Mouse (Mus musculus): Measurements from ENCODE around the gene B9d2.

Gene B9d2

DNA sequence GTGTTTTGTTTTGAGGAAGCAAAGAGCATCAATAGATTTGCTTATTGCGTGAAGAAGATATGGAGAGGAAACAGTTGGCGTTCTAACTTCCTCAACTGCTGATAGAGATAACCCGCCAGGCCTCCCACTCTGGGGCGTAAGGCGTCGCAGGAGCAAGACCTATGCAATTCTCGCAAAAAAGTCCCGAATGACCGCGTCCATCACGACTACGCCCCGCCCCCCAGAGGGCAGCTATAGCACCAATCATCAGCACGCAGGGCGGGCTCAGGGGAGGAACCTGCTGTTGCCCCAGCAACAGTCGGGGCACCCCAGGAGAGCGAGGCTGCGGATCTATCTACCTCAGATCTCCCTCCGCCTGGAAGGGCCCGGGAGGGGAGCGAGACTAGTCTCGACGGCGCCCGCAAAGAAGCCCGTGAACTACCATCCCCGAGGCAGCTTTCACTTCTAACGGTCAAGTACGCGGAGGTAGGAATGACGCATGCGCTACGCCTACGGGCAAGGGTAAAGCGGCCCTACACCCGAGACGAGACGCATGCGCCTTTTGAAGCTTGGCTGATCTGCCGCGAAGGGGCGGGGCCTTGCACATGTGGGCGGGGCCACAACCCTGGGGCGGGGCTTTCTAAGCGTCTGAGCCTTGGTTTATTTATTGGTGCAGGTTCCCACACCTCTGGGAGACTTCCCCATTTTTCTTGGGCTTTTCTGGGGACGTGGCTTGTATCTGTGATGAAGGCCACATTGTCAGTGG lies at the start of gene B9d2:
B9d2 (plus strand) TSS at position 267 of the 745 bp plus-strand sequence.
- in situ Hi-C loops (cut with MseI, MboI): no loop called here

DNA sequence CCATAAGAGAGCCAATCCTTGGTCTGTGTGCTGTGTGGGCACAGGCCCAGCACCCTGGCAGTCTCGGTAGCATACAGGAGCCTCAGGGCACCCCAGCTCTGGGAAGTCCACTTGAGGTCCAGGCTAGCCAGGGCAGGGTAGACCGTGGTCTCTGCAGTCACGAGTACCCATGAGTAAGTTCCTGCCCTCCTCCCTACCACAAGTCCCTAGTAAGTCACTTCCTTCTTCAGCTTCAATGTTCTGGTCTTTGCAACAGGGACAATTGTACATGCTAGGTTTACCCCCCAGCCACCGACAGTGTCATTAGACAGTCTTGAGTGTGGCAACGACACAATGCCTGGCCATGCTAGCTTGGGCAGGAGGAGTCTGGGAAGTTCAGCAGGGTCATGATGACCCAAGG lies 47.9 kb upstream of the B9d2 start:
- in situ Hi-C loops (cut with MseI, MboI): no loop called here

DNA sequence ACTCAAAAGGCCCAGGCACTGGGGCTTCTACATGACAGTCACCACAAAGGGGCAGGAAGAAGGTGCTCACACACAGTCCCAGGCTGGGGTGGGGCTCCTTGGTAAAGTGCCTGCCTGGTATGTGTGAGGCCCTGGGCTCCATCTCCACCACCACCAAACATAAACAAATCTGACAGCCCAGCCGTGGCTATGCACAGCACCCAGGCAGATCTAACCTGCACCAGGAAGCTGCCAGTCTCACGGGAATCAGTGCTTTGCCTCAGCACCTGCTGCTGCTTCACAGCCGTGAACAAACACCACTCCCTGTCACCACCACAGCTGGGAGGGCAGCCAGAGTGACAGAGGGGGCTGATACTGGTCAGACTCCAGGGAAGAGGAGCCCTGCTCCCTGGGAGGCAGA lies 44.2 kb upstream of the B9d2 start:
- in situ Hi-C loops (cut with MseI, MboI): no loop called here

DNA sequence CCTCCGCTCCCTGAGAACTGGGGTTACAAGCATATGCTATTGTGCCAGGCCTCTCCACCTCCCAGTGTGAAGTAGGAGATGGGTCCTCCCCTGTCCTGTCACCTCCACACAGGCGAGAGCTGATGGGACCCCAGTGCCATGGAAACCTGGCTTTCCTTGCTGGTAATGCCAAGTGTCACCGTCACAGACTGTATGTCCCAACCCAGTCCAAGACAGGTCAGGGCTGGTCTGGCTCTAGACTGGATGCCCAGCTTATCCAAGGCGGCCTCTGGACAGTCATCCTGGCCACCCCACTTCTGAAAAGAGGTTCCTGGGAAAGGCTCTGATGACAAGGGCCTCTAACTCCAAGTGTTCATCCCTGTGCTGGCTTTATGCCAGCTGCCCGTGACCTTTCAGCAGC lies 43.5 kb upstream of the B9d2 start:
- in situ Hi-C loops (cut with MseI, MboI): no loop called here

DNA sequence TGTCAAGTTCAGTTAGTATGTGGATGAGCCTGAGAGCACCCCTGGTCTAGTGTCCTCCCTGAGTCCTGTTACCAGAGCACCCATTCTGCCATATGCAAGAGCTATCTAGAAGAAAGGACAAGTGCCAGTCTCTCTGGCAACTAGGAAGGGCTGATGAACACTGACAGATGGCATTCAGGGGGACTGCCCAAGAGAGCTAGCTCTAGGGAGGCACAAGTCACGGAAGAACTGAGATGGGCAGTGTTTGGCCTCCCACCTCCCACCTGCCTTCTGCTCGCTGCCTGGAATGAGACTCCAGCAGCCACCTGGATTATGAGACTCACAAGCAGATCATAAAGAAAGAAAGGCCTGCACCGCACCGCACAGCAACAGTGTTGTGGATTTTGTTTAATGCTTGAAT lies 40.8 kb upstream of the B9d2 start:
- in situ Hi-C loops (cut with MseI, MboI): no loop called here

DNA sequence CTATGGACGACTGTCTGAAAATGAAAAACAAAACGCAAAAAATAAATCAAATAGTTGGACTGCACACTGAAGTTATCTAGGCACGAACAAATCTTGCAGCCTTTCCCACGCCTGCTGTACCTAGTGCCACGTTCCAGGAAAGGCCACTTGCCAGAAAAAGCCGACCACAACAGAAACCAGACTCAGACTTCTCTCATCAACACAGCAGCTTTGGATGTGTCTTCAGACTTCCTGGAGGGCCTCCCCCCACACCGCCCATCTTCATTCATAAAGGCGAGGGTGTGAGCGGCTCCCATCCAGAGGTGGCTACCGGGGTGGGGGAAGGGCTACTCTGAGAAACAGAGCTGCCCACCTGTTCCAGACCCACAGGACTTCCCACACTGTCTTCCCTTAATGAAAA lies 36.4 kb upstream of the B9d2 start:
- in situ Hi-C loops (cut with MseI, MboI): no loop called here

DNA sequence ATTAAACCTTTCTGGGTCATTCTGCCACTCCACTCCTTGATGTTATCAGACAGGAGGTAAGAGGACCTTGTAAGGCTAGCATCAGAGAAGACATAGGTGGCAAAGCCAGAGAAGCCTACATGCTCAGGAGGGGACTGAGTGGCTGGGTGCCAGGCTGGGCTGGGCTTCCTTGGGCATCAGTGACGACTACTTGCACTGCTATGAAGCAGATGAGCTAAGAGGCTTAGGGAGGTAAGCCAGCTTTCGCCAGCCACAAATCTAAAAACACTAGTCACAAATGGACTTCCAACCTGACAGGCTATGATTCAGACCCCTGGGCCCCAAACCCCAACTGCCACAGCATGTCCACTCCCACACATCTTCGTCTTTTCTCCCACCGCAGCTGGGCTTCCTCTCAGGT lies 35.9 kb upstream of the B9d2 start:
- in situ Hi-C loops (cut with MseI, MboI): no loop called here

DNA sequence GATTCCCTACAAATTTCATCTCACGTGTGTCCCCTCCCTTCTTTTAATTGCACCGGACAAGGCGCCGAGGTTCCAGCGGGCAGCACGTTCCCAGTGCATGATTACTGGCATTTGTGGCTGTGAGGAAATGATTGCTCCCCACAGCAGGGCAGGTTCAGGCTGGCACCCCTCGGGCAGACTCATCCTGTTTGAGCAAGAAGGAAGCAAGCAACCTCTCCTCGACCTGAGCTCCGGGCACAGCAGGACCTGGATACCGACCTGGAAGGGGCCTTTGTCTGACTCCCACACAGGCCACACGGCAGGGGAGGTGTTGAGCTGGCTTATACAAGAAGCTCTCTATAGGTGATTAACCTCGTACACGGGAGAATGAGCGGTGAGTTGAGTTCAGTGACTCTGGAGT lies 35.5 kb upstream of the B9d2 start:
- in situ Hi-C loops (cut with MseI, MboI): no loop called here

DNA sequence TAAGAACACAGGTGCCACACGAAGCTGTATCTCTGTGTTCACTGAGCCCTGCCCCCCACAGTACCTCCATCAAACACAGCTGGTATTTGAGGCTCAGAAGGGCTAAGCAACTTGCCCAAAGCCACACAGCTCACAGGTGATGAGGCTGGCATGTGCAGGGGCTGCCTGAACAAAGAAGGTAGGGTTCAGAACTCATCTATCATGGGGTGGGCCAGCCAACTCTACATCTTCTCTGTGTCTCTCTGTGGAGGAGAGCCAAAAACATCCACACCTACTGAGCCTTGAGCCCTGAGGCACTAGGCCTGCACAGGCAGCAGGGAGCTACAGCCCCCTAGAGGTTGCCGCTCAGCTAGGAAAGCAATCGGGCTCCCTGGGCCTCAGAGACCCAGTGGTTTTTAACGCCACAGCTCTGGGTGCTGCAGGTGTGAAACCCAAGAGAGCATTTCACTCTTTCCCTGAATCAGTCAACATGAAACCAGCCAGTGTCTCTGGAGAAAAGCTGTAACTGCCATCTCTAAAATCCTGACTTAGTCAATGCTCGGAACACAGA lies 32.9 kb upstream of the B9d2 start:
- in situ Hi-C loops (cut with MseI, MboI): no loop called here

DNA sequence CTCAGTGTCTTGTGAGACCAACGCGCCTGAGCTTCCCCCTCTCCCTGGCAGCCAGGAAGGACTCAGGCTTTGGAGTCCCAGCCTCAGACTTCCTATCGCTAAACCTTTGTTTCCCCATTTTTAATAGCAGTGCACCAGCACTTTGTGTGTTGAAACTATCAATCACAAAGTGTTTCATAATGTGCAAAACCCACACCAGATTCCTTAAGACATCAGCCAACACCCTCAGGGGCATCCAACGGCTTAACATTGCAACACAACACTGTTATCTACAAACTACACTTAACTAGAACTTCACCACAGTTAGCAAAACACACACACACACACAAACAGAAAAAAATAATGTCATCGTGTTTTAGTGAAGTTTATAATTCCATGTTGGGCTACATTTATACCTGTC lies 30.7 kb upstream of the B9d2 start:
- in situ Hi-C loops (cut with MseI, MboI): no loop called here

DNA sequence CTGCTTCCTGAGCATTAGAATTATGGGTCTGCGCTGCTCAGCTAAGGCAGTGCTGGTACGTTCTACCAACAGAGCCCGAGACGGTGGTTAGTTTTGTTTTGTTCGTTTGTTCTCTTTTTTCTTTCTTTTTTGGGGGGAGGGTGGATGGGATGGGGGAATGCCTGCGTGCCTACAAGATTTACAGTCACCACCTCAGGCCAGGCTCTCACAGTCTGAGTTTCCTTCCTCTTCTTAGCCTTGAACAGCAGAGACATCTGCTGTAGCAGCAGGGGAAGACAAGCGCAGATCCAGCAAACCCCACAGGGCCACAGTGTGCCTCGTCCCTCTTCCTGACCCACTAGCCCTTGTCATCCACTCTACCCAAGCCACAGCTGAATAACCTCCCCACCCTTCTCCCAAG lies 29.3 kb upstream of the B9d2 start:
- in situ Hi-C loops (cut with MseI, MboI): no loop called here

DNA sequence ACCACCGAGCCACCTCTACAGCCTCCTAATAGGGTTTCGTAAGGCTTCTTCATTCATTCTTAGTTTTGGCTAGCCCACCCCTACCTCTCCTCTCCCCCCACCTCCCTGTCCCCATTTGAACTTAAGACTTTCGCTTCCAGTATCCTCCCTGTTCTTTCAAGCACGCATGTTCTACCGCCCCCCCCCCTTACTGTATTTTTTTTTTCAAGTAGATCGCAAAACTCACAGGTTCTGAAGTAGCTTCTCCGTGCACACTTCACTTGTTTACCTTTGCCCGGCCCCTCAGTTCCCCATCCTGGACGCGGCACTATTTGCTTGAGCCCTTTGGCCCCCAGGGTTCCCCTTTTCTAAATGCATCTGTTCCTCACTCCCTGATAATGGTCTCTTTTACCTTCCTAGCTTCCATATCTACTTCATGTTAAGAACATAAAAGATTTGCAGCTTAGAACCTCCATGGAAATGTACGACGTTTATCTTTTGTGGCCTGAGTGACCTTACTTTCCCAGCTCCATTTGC lies 28.3 kb upstream of the B9d2 start:
- in situ Hi-C loops (cut with MseI, MboI): no loop called here

DNA sequence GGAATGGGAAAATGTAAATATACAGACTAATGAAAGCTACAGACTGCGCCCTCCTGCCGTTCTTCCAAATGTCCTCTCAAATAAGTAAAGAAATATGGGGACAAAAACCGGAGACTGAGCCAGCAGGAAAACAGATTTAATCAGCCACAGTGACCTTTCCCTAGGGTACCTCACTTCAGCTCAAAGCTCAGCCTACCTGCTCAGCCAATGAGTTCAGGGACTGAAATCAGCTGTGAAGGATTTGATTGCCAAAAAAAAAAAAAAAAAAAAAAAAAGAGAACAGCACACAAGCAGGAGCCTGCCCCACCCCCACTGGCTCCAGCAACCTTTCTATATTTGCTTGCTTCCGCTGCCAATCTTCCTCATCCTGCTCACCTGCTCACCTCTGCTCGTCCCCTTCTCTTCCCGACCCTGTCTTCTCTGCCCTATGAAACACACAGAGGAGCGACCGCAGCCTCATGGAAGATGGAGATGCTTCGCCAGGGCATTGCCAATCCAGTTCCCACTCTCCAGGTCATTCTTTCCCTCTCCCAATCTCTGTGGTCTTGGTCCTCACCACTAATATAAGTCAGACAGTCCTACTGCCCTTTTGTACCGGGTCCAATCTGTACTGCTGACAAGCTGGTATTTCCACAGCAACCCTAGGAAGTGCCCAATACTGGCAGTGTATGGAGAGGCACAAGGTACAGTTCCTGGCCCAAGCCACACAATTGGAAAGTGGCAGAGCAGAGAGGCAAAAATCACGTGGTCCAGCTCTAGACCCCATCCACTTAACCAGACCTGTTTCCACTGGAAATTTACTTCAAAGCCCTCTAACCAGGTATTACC lies 24.8 kb upstream of the B9d2 start:
- in situ Hi-C loops (cut with MseI, MboI): no loop called here

DNA sequence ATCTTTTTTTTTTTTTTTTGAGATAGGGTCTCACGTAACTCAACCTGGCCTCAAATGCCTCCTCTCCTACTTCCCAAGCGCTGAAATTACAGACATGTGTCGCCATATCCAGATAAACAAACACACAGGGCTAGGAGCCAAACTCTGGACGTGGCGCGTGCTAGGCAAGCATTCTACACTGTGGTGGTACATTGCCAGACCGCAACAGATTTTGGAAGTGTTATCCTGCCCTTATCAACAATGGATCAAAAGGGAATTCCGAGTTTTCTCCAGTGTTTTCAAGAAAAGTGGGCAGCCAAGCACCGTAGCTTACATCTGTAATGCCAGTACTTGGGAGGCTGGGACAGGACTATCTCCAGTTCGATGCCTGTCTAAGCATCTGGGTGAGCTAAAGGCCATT lies 22.8 kb upstream of the B9d2 start:
- in situ Hi-C loops (cut with MseI, MboI): no loop called here

DNA sequence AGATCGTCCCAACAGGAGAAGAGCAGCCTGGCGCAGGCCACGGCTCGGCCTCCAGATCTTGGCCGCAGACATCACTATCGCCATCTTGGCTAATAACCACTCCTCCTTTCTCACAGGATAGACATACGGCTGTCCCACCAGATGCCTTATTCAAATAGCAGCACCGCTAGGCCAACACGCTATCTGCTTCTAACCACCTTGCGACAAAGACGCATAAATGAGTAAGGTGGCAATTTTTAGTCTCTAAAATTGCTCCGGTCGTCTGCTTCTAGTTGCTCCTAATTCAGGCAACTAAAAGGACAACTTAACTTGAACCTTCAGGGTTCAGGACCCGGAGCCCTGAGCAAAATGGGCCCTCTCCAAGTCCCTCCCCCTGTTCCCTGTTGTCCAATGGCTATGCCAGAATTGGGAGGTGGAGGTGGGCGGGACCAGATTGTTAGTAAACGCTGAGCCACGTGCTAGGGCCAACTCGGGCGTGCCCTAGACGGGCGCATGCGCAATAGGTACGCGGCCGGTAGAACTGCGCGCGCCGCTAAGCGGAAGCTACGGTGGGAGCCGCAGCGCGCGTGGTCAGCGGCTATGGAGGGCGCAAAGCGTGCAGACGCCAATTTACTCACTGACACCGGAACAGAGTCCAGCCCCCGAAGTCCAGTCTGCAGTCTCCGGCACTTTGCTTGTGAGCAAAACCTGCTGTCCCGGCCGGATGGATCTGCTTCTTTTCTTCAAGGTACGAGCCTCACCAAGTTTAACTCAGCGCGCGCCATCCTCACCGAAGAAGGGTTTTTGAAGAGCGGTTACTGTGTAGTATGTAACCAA lies 21.7 kb upstream of the B9d2 start, which contains the start of the genes Bckdha and Exosc5:
Bckdha (minus strand) TSS at position 325 of the 816 bp plus-strand sequence.
Exosc5 (plus strand) TSS at position 508 of the 816 bp plus-strand sequence.
- in situ Hi-C loops (cut with MseI, MboI): no loop called here

DNA sequence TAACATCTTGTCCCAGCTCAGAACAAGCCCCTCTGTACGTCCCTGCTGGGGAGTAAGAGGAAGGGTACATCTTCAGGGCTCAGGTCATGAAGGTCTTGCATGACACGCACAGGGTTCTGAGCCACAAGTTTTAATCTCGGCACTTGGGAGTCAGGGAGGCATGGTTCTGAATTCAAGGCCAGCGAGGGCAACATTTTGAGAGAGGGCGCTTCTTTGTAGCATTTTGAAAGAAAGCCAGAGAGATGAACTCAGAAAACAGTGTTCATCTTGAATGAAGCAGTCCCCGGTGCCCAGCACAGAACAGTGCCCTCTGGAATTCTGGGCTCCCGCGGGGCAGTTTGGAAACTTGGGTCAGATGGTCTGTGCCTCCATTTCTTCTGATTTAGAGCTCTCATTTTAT lies 14.2 kb upstream of the B9d2 start:
- in situ Hi-C loops (cut with MseI, MboI): no loop called here

DNA sequence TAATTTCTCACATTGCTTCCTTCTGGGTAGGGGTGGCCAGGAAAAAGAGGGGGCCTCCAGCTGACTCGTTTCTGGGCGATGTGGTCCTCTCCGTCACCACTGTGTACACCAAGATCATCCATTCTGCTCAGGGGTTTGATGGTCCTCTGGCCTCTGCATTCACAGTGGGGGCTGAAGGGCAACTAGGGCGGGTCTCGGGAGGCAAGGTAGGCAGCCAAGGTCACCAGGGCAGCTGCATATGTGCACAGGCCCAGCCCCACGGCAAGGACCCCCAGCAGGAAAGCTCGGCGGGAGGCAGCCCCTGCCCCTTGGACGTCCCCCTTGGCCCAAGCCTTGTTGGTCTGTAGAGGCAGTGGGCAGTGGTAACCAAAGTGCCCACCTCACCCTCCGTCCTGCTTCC lies 11.4 kb upstream of the B9d2 start:
- in situ Hi-C loops (cut with MseI, MboI): no loop called here

DNA sequence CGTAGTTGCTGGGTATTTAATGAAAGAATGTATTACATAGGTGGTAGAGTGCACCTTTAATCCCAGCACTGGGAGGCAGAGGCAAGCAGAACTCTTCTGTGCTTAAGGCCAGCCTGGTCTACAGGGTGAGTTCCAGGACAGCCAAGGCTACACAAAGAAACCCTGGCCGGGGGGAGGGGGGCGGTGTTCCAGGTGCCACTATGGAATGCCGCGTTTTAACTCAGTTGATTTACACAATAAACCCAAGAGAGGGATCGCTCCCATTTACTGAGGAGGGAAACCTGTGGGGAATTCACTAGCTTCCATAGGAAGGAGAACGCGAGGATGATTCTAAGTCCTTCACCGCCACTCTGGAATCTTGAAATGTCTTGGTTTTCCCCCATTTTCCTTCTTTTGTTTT lies 10.9 kb upstream of the B9d2 start:
- in situ Hi-C loops (cut with MseI, MboI): no loop called here

DNA sequence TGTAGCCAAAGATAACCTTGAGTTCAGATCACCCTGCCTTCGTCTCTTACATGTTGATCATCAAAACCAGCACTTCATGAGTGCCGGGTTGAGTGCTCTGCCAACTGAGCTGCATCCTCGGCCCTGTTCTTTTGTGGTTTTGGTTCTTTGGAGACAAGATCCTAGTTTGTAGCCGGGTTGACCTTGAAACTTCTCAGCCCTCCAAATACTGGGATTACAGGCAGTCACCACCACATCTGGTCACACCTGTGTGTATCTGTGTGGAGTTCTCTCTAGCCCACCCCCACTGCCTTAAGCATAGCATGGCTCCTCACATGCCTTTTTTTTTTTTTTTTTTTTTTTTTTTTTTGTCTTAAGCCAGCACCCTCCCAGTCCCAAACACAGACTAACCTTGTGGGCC lies 10.5 kb upstream of the B9d2 start:
- in situ Hi-C loops (cut with MseI, MboI): no loop called here

DNA sequence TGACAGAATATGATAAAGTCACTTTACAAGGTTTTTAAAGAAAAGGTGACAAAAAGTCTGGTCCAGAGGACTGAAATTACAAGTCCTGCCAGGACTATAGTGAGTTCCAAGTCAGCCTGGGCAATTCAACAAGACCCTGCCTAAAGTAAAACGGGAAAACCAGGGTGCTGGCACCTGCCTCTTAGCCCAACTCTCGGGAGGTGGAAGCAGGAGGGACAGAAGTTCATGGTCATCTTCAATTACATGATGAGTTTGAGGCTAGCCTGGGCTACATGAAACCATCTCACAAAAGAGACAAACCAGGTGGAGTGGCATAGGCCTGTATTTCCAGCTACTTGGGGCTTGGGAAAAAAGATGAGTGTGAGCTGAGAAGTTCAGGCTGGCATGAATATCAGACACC lies 8.9 kb upstream of the B9d2 start:
- in situ Hi-C loops (cut with MseI, MboI): no loop called here

DNA sequence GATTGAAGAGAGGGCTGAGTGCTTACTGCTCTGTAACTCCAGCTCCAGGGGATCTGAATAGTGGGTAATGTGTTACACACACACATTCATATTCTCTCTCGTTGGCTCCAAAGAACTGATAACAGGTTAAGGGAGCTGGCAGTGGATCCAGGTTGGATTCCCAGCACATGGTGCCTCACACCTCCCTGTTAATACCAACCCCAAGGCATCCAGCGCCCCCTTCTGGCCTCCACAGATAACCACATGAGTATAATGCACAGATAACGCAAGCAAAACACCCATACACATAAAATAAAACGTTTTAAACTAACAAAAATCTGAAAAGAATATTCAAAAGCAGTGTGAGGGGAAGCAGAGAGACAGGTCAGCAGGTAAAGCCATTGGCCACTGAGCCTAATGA lies 8.1 kb upstream of the B9d2 start:
- in situ Hi-C loops (cut with MseI, MboI): no loop called here

DNA sequence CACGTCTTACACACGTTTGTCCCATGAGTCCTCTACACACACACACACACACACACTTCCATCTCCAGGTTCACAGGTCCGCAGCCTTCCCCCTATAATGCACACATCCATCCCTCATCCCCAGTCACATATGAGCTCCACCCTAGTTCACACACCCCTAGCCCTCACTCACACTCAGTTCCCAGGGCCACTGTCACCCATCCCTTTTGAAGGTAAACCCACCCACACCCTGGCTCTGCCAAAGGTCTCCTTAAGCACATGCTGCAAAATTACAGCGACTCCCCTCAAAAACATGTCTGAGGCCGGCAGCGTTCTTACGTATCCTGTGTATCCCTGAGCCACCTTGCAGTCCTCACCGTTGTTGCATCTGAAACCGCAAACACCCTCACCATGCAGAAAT lies 6.3 kb upstream of the B9d2 start:
- in situ Hi-C loops (cut with MseI, MboI): no loop called here

All from mouse trophoblast stem cell (cell line).